ENCODE assay signal across 22 mouse cellular contexts in the genomic region with DNA sequence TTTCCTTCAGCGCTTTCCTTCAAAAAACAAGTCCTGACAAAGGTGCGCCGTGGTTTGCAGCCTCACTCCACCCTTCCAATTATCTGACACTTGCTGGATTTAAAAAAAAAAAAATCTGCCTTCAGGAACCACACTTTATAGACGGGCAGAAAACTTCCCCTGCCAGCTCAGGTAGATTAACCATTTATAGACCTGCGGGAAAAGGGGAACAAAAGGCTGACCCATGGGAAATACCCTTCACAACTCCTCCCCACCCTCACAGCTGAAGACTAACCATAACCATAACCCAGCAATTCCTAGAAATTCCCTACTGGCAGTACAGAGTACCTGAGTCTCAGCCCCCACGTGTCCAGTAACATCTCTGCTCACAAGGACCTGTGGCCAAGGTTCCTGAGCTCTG. TPM values are rescaled to one million over a fixed set of nuclear protein-coding genes. Genes with fewer than 3 reads are reported as not detected.
A peak's percentile ranks its signal among the peaks of the same experiment; 100 is the strongest.
DNase-seq lines count a peak whose midpoint lies in the region; ATAC-seq and TF ChIP-seq lines count a peak whose summit lies in the region.
"Had no signal": no experiment of that assay in that cellular context is flagged by ENCODE, and none has a peak within 500 bp of the region (broad histone marks: within the 10 kb centered on the region; RNA-seq: fewer than 3 reads in every experiment).

A gene (minus strand): TSS at position 101 of the 400 bp plus-strand sequence.

- H3K9ac ChIP-seq in limb, embryonic 15.5 days = no peak within 1 kb of the TSS
- peak within 1 kb of the TSS; percentile 61; the same call in 1 of the 2 replicates for H3K9ac ChIP-seq in stomach, embryonic 16.5 days (ENCODE audit: low read length)
- H3K9ac ChIP-seq: forebrain, embryonic 12.5 days; forebrain, postnatal 0 days; hindbrain, embryonic 12.5 days had no signal

- peak within 1 kb of the TSS; percentile 57 for H3K27ac ChIP-seq in limb, embryonic 15.5 days
- H3K27ac ChIP-seq in stomach, embryonic 16.5 days (ENCODE audit: low read length) = peak within 1 kb of the TSS; percentile 81
- H3K27ac ChIP-seq: forebrain, embryonic 12.5 days; heart, embryonic 10.5 days; hindbrain, embryonic 12.5 days; hindbrain, postnatal 0 days had no signal

- H3K36me3 ChIP-seq in limb, embryonic 15.5 days = no peaks in the 10 kb centered on the region
- no peaks in the 10 kb centered on the region for H3K36me3 ChIP-seq in stomach, embryonic 16.5 days (ENCODE audit: control insufficient read depth, insufficient read depth, low read length)
- H3K36me3 ChIP-seq: forebrain, embryonic 12.5 days; heart, embryonic 10.5 days; hindbrain, embryonic 12.5 days had no signal

- no peaks in the 10 kb centered on the region for H3K4me1 ChIP-seq in lung, adult 2 months (ENCODE audit: control insufficient read depth, insufficient read depth, low read length)
- peaks cover 9% of the 10 kb centered on the region for H3K4me1 ChIP-seq in limb, embryonic 15.5 days
- no peaks in the 10 kb centered on the region for H3K4me1 ChIP-seq in stomach, embryonic 16.5 days (ENCODE audit: control insufficient read depth, insufficient read depth, low read length)
- H3K4me1 ChIP-seq: heart, embryonic 10.5 days; hindbrain, embryonic 12.5 days had no signal

- ATAC-seq in limb, embryonic 15.5 days (ENCODE audit: insufficient number of reproducible peaks, low FRiP score, low TSS enrichment, low read depth) = no peak
- ATAC-seq in stomach, embryonic 16.5 days (ENCODE audit: insufficient read depth, low FRiP score) = no peak
- ATAC-seq in monocyte, adult 5-6 weeks (replicated peaks; ENCODE audit: insufficient number of reproducible peaks, low FRiP score, low TSS enrichment, poor library complexity, severe bottlenecking) = no peak
- ATAC-seq: activated CD4-positive, CD25-positive, alpha-beta regulatory T cell, adult 4 months; forebrain, postnatal 0 days; hindbrain, postnatal 0 days; Patski had no signal

- no peaks in the 10 kb centered on the region for H3K27me3 ChIP-seq in limb, embryonic 15.5 days
- no peaks in the 10 kb centered on the region for H3K27me3 ChIP-seq in stomach, embryonic 16.5 days (ENCODE audit: control insufficient read depth, insufficient read depth, low read length)
- H3K27me3 ChIP-seq: forebrain, embryonic 12.5 days; hindbrain, embryonic 12.5 days had no signal

- DNase-seq in lung, adult 2 months = no peak
- no peak for DNase-seq in lung, postnatal 14 days
- no peak for DNase-seq in kidney, adult 18-20 months
- DNase-seq: adrenal gland, postnatal 14 days; cerebellum, adult 11-12 months; cerebellum, adult 9-10 months; cerebellum, postnatal 25 days; forebrain, postnatal 0 days; gastrocnemius, postnatal 36 days; heart, adult 11 months; heart, postnatal 10 days; heart, postnatal 4 days had no signal

- TF ChIP-seq CTCF in lung, adult 2 months (IDR thresholded peaks at IDR 0.05; ENCODE audit: insufficient read depth, low read length) = no peak

- H3K4me2 ChIP-seq in limb, embryonic 15.5 days = no peak within 1 kb of the TSS
- 0 out of 2 replicates have a peak within 1 kb of the TSS, but pooled peaks have one; percentile 4 for H3K4me2 ChIP-seq in stomach, embryonic 16.5 days (ENCODE audit: low read depth, low read length)
- H3K4me2 ChIP-seq: forebrain, embryonic 12.5 days; hindbrain, embryonic 12.5 days had no signal

- no peak within 1 kb of the TSS for H3K4me3 ChIP-seq in lung, adult 2 months (replicated peaks; ENCODE audit: extremely low read depth, low read depth, low read length)
- peak within 1 kb of the TSS; percentile 30 for H3K4me3 ChIP-seq in limb, embryonic 15.5 days
- peak within 1 kb of the TSS; percentile 37 for H3K4me3 ChIP-seq in stomach, embryonic 16.5 days (replicated peaks; ENCODE audit: low read length)
- H3K4me3 ChIP-seq: forebrain, embryonic 12.5 days; heart, embryonic 10.5 days; hindbrain, embryonic 12.5 days had no signal

- WGBS in lung, adult 2 months = 61% methylated on average over 6 of the region's 6 CpGs
- 49% methylated on average over 6 of the region's 6 CpGs for WGBS in limb, embryonic 15.5 days
- WGBS in stomach, embryonic 16.5 days = 59% methylated on average over 6 of the region's 6 CpGs

- H3K9me3 ChIP-seq in limb, embryonic 15.5 days = no peaks in the 10 kb centered on the region
- H3K9me3 ChIP-seq in stomach, embryonic 16.5 days (replicated peaks; ENCODE audit: control insufficient read depth, low read length) = no peaks in the 10 kb centered on the region
- H3K9me3 ChIP-seq: forebrain, embryonic 12.5 days; heart, embryonic 10.5 days; hindbrain, embryonic 12.5 days had no signal

- TF ChIP-seq POLR2A in lung, adult 2 months (IDR thresholded peaks at IDR 0.05; ENCODE audit: borderline replicate concordance, extremely low read depth, low read depth, low read length) = no peak

RNA-seq across cellular contexts. Expression of the gene that starts here (rescaled TPM):
- 8.7 and 20.2 TPM in 2 replicates for polyA plus RNA-seq in lung, adult 2 months (2012; rRNA removed)
- polyA plus RNA-seq in limb, embryonic 15.5 days (2015; fragmentation: Nextera tagmentation; extraction: Ambion mirVana) = 30.8 and 32.9 TPM in 2 replicates
- 12.8 and 16.0 TPM in 2 replicates for polyA plus RNA-seq in stomach, embryonic 16.5 days (2015; fragmentation: Nextera tagmentation; extraction: Ambion mirVana)
- 0.58 to 0.95 TPM in 2 of 3 replicates, not detected in the other for total RNA-seq in monocyte, adult 5-6 weeks (2017)
- total RNA-seq: adrenal gland, adult 18-20 months had no signal
- polyA plus RNA-seq: activated CD4-positive, CD25-positive, alpha-beta regulatory T cell, adult 4 months had no signal
